Mouse (Mus musculus): ENCODE data around the gene Def6.

GRCm38 (mm10) chr17:28224615-28225014 is 17.0 kb downstream of the Def6 start:
- TF ChIP-seq CTCF (IDR thresholded peaks at IDR 0.05) = no peak
- no peak for TF ChIP-seq POLR2A (IDR thresholded peaks at IDR 0.05; ENCODE audit: insufficient read depth, low read depth, low read length)
